Mouse (Mus musculus): ENCODE data around the gene Slc5a1. TPM values are rescaled to one million over a fixed set of nuclear protein-coding genes. Genes with fewer than 3 reads are reported as not detected.

Slc5a1 gene
- polyA plus RNA-seq, 1 experiment = not detected

- H3K27ac ChIP-seq (ENCODE audit: insufficient read depth, low read length) = no peak overlapping the region
- H3K4me3 ChIP-seq (ENCODE audit: insufficient read depth, low read length) = no peak overlapping the region
- H3K4me1 ChIP-seq (ENCODE audit: control insufficient read depth, insufficient read depth, low read length) = no peaks in the 10 kb centered on the region
- no peak for TF ChIP-seq POLR2A (IDR thresholded peaks at IDR 0.05; ENCODE audit: extremely low read depth, insufficient read depth, low read length)
- peak; percentile 43 for TF ChIP-seq CTCF (IDR thresholded peaks at IDR 0.05; ENCODE audit: extremely low read depth, insufficient read depth, low read length)
Observed at GRCm38 (mm10) chr5:33144025-33144424, 40.0 kb downstream of the Slc5a1 start.

- no peak for TF ChIP-seq CTCF (IDR thresholded peaks at IDR 0.05; ENCODE audit: extremely low read depth, insufficient read depth, low read length)
- TF ChIP-seq POLR2A (IDR thresholded peaks at IDR 0.05; ENCODE audit: extremely low read depth, insufficient read depth, low read length) = no peak
- Histone ChIP-seq H3K4me3 (ENCODE audit: insufficient read depth, low read length) (no peak overlapping the region), H3K4me1 (ENCODE audit: control insufficient read depth, insufficient read depth, low read length) (no peaks in the 10 kb centered on the region), H3K27ac (ENCODE audit: insufficient read depth, low read length) (no peak overlapping the region)
Observed at GRCm38 (mm10) chr5:33146837-33147236, 42.8 kb downstream of the Slc5a1 start.

GRCm38 (mm10) chr5:33147691-33148090 lies 43.7 kb downstream of the Slc5a1 start:
- no peak overlapping the region for H3K27ac ChIP-seq (ENCODE audit: insufficient read depth, low read length)
- no peaks in the 10 kb centered on the region for H3K4me1 ChIP-seq (ENCODE audit: control insufficient read depth, insufficient read depth, low read length)
- H3K4me3 ChIP-seq (ENCODE audit: insufficient read depth, low read length) = no peak overlapping the region
- TF ChIP-seq POLR2A (IDR thresholded peaks at IDR 0.05; ENCODE audit: extremely low read depth, insufficient read depth, low read length) (no peak), CTCF (IDR thresholded peaks at IDR 0.05; ENCODE audit: extremely low read depth, insufficient read depth, low read length) (no peak)

GRCm38 (mm10) chr5:33193567-33193966 lies 89.5 kb downstream of the Slc5a1 start:
- TF ChIP-seq CTCF (IDR thresholded peaks at IDR 0.05; ENCODE audit: extremely low read depth, insufficient read depth, low read length) (no peak), POLR2A (IDR thresholded peaks at IDR 0.05; ENCODE audit: extremely low read depth, insufficient read depth, low read length) (no peak)
- H3K4me3 ChIP-seq (ENCODE audit: insufficient read depth, low read length) = no peak overlapping the region
- no peak overlapping the region for H3K27ac ChIP-seq (ENCODE audit: insufficient read depth, low read length)
- no peaks in the 10 kb centered on the region for H3K4me1 ChIP-seq (ENCODE audit: control insufficient read depth, insufficient read depth, low read length)

GRCm38 (mm10) chr5:33195246-33195852 lies 91.3 kb downstream of the Slc5a1 start:
- Histone ChIP-seq H3K27ac (ENCODE audit: insufficient read depth, low read length) (no peak overlapping the region), H3K4me3 (ENCODE audit: insufficient read depth, low read length) (no peak overlapping the region), H3K4me1 (ENCODE audit: control insufficient read depth, insufficient read depth, low read length) (no peaks in the 10 kb centered on the region)
- TF ChIP-seq POLR2A (IDR thresholded peaks at IDR 0.05; ENCODE audit: extremely low read depth, insufficient read depth, low read length) (no peak), CTCF (IDR thresholded peaks at IDR 0.05; ENCODE audit: extremely low read depth, insufficient read depth, low read length) (no peak)

GRCm38 (mm10) chr5:33200071-33200470 lies 96.1 kb downstream of the Slc5a1 start:
- Histone ChIP-seq H3K4me1 (ENCODE audit: control insufficient read depth, insufficient read depth, low read length) (no peaks in the 10 kb centered on the region), H3K27ac (ENCODE audit: insufficient read depth, low read length) (no peak overlapping the region), H3K4me3 (ENCODE audit: insufficient read depth, low read length) (no peak overlapping the region)
- no peak for TF ChIP-seq POLR2A (IDR thresholded peaks at IDR 0.05; ENCODE audit: extremely low read depth, insufficient read depth, low read length)
- no peak for TF ChIP-seq CTCF (IDR thresholded peaks at IDR 0.05; ENCODE audit: extremely low read depth, insufficient read depth, low read length)

GRCm38 (mm10) chr5:33201697-33202096 lies 97.7 kb downstream of the Slc5a1 start:
- H3K4me1 ChIP-seq (ENCODE audit: control insufficient read depth, insufficient read depth, low read length) = no peaks in the 10 kb centered on the region

GRCm38 (mm10) chr5:33202516-33203170 lies 98.6 kb downstream of the Slc5a1 start:
- Histone ChIP-seq H3K4me1 (ENCODE audit: control insufficient read depth, insufficient read depth, low read length) (no peaks in the 10 kb centered on the region), H3K27ac (ENCODE audit: insufficient read depth, low read length) (no peak overlapping the region), H3K4me3 (ENCODE audit: insufficient read depth, low read length) (no peak overlapping the region)
- TF ChIP-seq CTCF (IDR thresholded peaks at IDR 0.05; ENCODE audit: extremely low read depth, insufficient read depth, low read length) (no peak), POLR2A (IDR thresholded peaks at IDR 0.05; ENCODE audit: extremely low read depth, insufficient read depth, low read length) (no peak)

More at GRCm38 (mm10) chr5:33201697-33202096, 97.7 kb downstream of the Slc5a1 start:
- Histone ChIP-seq H3K4me3 (ENCODE audit: insufficient read depth, low read length) (no peak overlapping the region), H3K27ac (ENCODE audit: insufficient read depth, low read length) (no peak overlapping the region)
- no peak for TF ChIP-seq CTCF (IDR thresholded peaks at IDR 0.05; ENCODE audit: extremely low read depth, insufficient read depth, low read length)
- no peak for TF ChIP-seq POLR2A (IDR thresholded peaks at IDR 0.05; ENCODE audit: extremely low read depth, insufficient read depth, low read length)

GRCm38 (mm10) chr5:33203171-33203565 lies 99.1 kb downstream of the Slc5a1 start:
- no peak overlapping the region for H3K27ac ChIP-seq (ENCODE audit: insufficient read depth, low read length)
- no peaks in the 10 kb centered on the region for H3K4me1 ChIP-seq (ENCODE audit: control insufficient read depth, insufficient read depth, low read length)
- no peak overlapping the region for H3K4me3 ChIP-seq (ENCODE audit: insufficient read depth, low read length)
- TF ChIP-seq POLR2A (IDR thresholded peaks at IDR 0.05; ENCODE audit: extremely low read depth, insufficient read depth, low read length) (no peak), CTCF (IDR thresholded peaks at IDR 0.05; ENCODE audit: extremely low read depth, insufficient read depth, low read length) (no peak)

- Histone ChIP-seq H3K4me1 (ENCODE audit: control insufficient read depth, insufficient read depth, low read length) (no peaks in the 10 kb centered on the region), H3K4me3 (ENCODE audit: insufficient read depth, low read length) (no peak overlapping the region), H3K27ac (ENCODE audit: insufficient read depth, low read length) (no peak overlapping the region)
- peak; percentile 99 for TF ChIP-seq CTCF (IDR thresholded peaks at IDR 0.05; ENCODE audit: extremely low read depth, insufficient read depth, low read length)
- no peak for TF ChIP-seq POLR2A (IDR thresholded peaks at IDR 0.05; ENCODE audit: extremely low read depth, insufficient read depth, low read length)
Observed at GRCm38 (mm10) chr5:33203691-33204242, 99.7 kb downstream of the Slc5a1 start.

Data from cortical plate, adult 2 months (tissue).